Mouse (Mus musculus): ENCODE measurements at regions not wholly inside any gene's neighbourhood (a gene's known extent, or its start where the extent isn't known, plus 50 kb on each side); places are given as distances from the start of the nearest gene placed in this dataset.

- no peaks in the 10 kb centered on the region for H3K36me3 ChIP-seq (ENCODE audit: insufficient read depth, low read length)
- no peaks in the 10 kb centered on the region for H3K27me3 ChIP-seq (ENCODE audit: insufficient read depth, low read length)
- no peaks in the 10 kb centered on the region for H3K4me1 ChIP-seq (ENCODE audit: insufficient read depth, low read length)
- no peak overlapping the region for H3K27ac ChIP-seq (ENCODE audit: low read length)
- no peaks in the 10 kb centered on the region for H3K9me3 ChIP-seq (ENCODE audit: low read length)
- WGBS, result 75% methylated on average over 3 of the region's 3 CpGs
- ATAC-seq (ENCODE audit: low FRiP score, low TSS enrichment), result peak; percentile 70; the same call in 1 of the 2 replicates
- no peak overlapping the region for H3K9ac ChIP-seq (replicated peaks; ENCODE audit: low read length)
- H3K4me2 ChIP-seq (replicated peaks; ENCODE audit: low read depth, low read length), result no peak overlapping the region
- H3K4me3 ChIP-seq (ENCODE audit: low read length), result no peak overlapping the region
Observed at GRCm38 (mm10) chr15:59954345-59954744, 62.1 kb downstream of the 4933412E24Rik start.

GRCm38 (mm10) chr15:59953857-59954256 is 62.6 kb downstream of the 4933412E24Rik start:
- Histone ChIP-seq H3K27me3 (ENCODE audit: insufficient read depth, low read length) (no peaks in the 10 kb centered on the region), H3K4me3 (ENCODE audit: low read length) (no peak overlapping the region), H3K9ac (replicated peaks; ENCODE audit: low read length) (no peak overlapping the region), H3K4me2 (replicated peaks; ENCODE audit: low read depth, low read length) (no peak overlapping the region), H3K36me3 (ENCODE audit: insufficient read depth, low read length) (no peaks in the 10 kb centered on the region), H3K4me1 (ENCODE audit: insufficient read depth, low read length) (no peaks in the 10 kb centered on the region), H3K27ac (ENCODE audit: low read length) (no peak overlapping the region), H3K9me3 (ENCODE audit: low read length) (no peaks in the 10 kb centered on the region)
- ATAC-seq (ENCODE audit: low FRiP score, low TSS enrichment), result peak; percentile 31; the same call in 1 of the 2 replicates
- WGBS, result 68% methylated on average over 4 of the region's 4 CpGs

DNA sequence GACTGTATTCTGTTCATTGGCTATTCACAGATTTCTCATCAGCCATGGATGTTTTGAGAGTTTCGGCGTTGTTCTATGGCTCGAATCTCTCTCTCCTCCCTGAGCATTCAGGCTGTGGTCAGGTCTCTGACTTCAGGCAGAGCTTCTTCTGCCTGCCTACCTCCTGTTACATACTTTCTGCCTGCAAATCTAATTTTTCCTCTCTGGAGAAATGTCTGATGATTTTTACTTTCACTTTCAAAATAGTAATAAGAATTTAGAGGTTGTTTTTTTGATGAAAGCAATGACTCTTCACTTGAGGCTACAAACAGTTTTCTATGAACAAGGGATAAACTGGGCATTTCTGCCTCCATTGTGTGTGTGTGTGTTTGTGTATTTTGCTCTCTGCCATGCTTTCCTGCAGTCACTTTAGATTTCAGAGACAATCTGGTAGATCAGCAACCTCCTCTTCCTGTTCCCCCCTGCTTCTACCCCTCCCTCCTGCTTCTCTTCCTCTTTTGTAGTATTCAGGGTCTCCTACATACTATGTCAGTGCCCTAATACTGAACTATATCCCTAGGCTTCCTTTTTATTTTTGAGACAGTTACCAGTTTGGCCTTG is 65.7 kb downstream of the 4933412E24Rik start:
- H3K27ac ChIP-seq (ENCODE audit: low read length), result no peak overlapping the region
- H3K9ac ChIP-seq (replicated peaks; ENCODE audit: low read length), result no peak overlapping the region
- H3K4me3 ChIP-seq (ENCODE audit: low read length), result no peak overlapping the region
- no peaks in the 10 kb centered on the region for H3K27me3 ChIP-seq (ENCODE audit: insufficient read depth, low read length)
- WGBS, result 83% methylated on average over 3 of the region's 3 CpGs
- H3K4me2 ChIP-seq (replicated peaks; ENCODE audit: low read depth, low read length), result no peak overlapping the region
- H3K36me3 ChIP-seq (ENCODE audit: insufficient read depth, low read length), result no peaks in the 10 kb centered on the region
- no peaks in the 10 kb centered on the region for H3K9me3 ChIP-seq (ENCODE audit: low read length)
- ATAC-seq (ENCODE audit: low FRiP score, low TSS enrichment), result no peak
- H3K4me1 ChIP-seq (ENCODE audit: insufficient read depth, low read length), result no peaks in the 10 kb centered on the region

DNA sequence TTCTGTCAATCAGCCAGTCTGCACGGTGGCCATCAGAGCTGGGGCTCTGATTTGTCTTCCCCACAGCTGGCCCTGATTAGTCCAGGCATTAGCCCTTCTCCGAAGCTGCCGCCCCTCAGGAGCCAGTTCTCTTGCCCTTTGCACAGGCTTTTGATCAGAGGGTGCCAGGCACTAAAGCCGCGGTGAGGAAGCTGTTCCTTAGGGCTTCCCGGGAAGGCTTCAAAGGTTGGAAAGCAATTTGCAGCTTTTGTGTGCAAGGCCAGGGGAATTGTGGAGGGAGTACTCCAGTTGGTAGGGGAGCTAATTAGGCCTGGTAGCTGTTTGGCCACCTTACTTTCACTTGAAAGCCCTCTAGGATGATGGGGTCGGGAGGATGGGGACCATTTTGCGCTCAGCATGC is 71.2 kb downstream of the 4933412E24Rik start:
- no peak for ATAC-seq (ENCODE audit: low FRiP score, low TSS enrichment)
- H3K36me3 ChIP-seq (ENCODE audit: insufficient read depth, low read length), result no peaks in the 10 kb centered on the region
- H3K9me3 ChIP-seq (ENCODE audit: low read length), result peaks cover 6% of the 10 kb centered on the region; the same call in 1 of the 2 replicates
- H3K4me1 ChIP-seq (ENCODE audit: insufficient read depth, low read length), result no peaks in the 10 kb centered on the region
- peaks cover 5% of the 10 kb centered on the region; the same call in 1 of the 2 replicates for H3K27me3 ChIP-seq (ENCODE audit: insufficient read depth, low read length)
- H3K4me2 ChIP-seq (replicated peaks; ENCODE audit: low read depth, low read length), result no peak overlapping the region
- no peak overlapping the region for H3K9ac ChIP-seq (replicated peaks; ENCODE audit: low read length)
- 10% methylated on average over 8 of the region's 8 CpGs for WGBS
- H3K27ac ChIP-seq (ENCODE audit: low read length), result no peak overlapping the region
- H3K4me3 ChIP-seq (ENCODE audit: low read length), result no peak overlapping the region

- 0 out of 2 replicates have a peak, but pooled peaks cover 3% of the 10 kb centered on the region for H3K9me3 ChIP-seq (ENCODE audit: low read length)
- H3K27ac ChIP-seq (ENCODE audit: low read length), result no peak overlapping the region
- no peaks in the 10 kb centered on the region for H3K4me1 ChIP-seq (ENCODE audit: insufficient read depth, low read length)
- 37% methylated on average over 5 of the region's 5 CpGs for WGBS
- H3K4me3 ChIP-seq (ENCODE audit: low read length), result no peak overlapping the region
- H3K4me2 ChIP-seq (replicated peaks; ENCODE audit: low read depth, low read length), result no peak overlapping the region
- no peaks in the 10 kb centered on the region for H3K27me3 ChIP-seq (ENCODE audit: insufficient read depth, low read length)
- no peak overlapping the region for H3K9ac ChIP-seq (replicated peaks; ENCODE audit: low read length)
- no peak for ATAC-seq (ENCODE audit: low FRiP score, low TSS enrichment)
- no peaks in the 10 kb centered on the region for H3K36me3 ChIP-seq (ENCODE audit: insufficient read depth, low read length)
Observed at GRCm38 (mm10) chr15:59936486-59936885, 79.9 kb downstream of the 4933412E24Rik start.

GRCm38 (mm10) chr15:59913860-59914259 is 102.6 kb downstream of the 4933412E24Rik start:
- ATAC-seq (ENCODE audit: low FRiP score, low TSS enrichment), result no peak

GRCm38 (mm10) chr15:59908300-59908699 is 108.1 kb downstream of the 4933412E24Rik start:
- Histone ChIP-seq H3K9me3 (ENCODE audit: low read length) (no peaks in the 10 kb centered on the region), H3K4me2 (replicated peaks; ENCODE audit: low read depth, low read length) (no peak overlapping the region), H3K4me3 (ENCODE audit: low read length) (no peak overlapping the region), H3K9ac (replicated peaks; ENCODE audit: low read length) (no peak overlapping the region), H3K4me1 (ENCODE audit: insufficient read depth, low read length) (no peaks in the 10 kb centered on the region), H3K27ac (ENCODE audit: low read length) (no peak overlapping the region), H3K27me3 (ENCODE audit: insufficient read depth, low read length) (no peaks in the 10 kb centered on the region), H3K36me3 (ENCODE audit: insufficient read depth, low read length) (no peaks in the 10 kb centered on the region)
- ATAC-seq (ENCODE audit: low FRiP score, low TSS enrichment), result no peak
- 68% methylated on average over 2 of the region's 2 CpGs for WGBS

More at GRCm38 (mm10) chr15:59913860-59914259, 102.6 kb downstream of the 4933412E24Rik start:
- Histone ChIP-seq H3K4me1 (ENCODE audit: insufficient read depth, low read length) (no peaks in the 10 kb centered on the region), H3K27ac (ENCODE audit: low read length) (no peak overlapping the region), H3K4me3 (ENCODE audit: low read length) (no peak overlapping the region), H3K36me3 (ENCODE audit: insufficient read depth, low read length) (no peaks in the 10 kb centered on the region), H3K9me3 (ENCODE audit: low read length) (no peaks in the 10 kb centered on the region), H3K27me3 (ENCODE audit: insufficient read depth, low read length) (no peaks in the 10 kb centered on the region), H3K4me2 (replicated peaks; ENCODE audit: low read depth, low read length) (no peak overlapping the region), H3K9ac (replicated peaks; ENCODE audit: low read length) (no peak overlapping the region)
- WGBS, result 49% methylated on average over 4 of the region's 4 CpGs

- H3K27ac ChIP-seq (ENCODE audit: low read length), result no peak overlapping the region
- no peaks in the 10 kb centered on the region for H3K27me3 ChIP-seq (ENCODE audit: insufficient read depth, low read length)
- no peaks in the 10 kb centered on the region for H3K9me3 ChIP-seq (ENCODE audit: low read length)
- H3K4me2 ChIP-seq (replicated peaks; ENCODE audit: low read depth, low read length), result no peak overlapping the region
- H3K9ac ChIP-seq (replicated peaks; ENCODE audit: low read length), result no peak overlapping the region
- ATAC-seq (ENCODE audit: low FRiP score, low TSS enrichment), result no peak
- 81% methylated on average over 9 of the region's 9 CpGs for WGBS
- H3K4me1 ChIP-seq (ENCODE audit: insufficient read depth, low read length), result no peaks in the 10 kb centered on the region
- no peaks in the 10 kb centered on the region for H3K36me3 ChIP-seq (ENCODE audit: insufficient read depth, low read length)
- no peak overlapping the region for H3K4me3 ChIP-seq (ENCODE audit: low read length)
Observed at GRCm38 (mm10) chr15:59905832-59906797, 110.3 kb downstream of the 4933412E24Rik start.

GRCm38 (mm10) chr15:59904741-59905140 is 111.7 kb downstream of the 4933412E24Rik start:
- H3K36me3 ChIP-seq (ENCODE audit: insufficient read depth, low read length), result no peaks in the 10 kb centered on the region
- H3K4me1 ChIP-seq (ENCODE audit: insufficient read depth, low read length), result no peaks in the 10 kb centered on the region
- H3K4me2 ChIP-seq (replicated peaks; ENCODE audit: low read depth, low read length), result no peak overlapping the region
- no peaks in the 10 kb centered on the region for H3K27me3 ChIP-seq (ENCODE audit: insufficient read depth, low read length)
- no peak for ATAC-seq (ENCODE audit: low FRiP score, low TSS enrichment)
- no peaks in the 10 kb centered on the region for H3K9me3 ChIP-seq (ENCODE audit: low read length)
- no peak overlapping the region for H3K9ac ChIP-seq (replicated peaks; ENCODE audit: low read length)
- WGBS, result 32% methylated on average over 5 of the region's 5 CpGs
- H3K27ac ChIP-seq (ENCODE audit: low read length), result no peak overlapping the region
- H3K4me3 ChIP-seq (ENCODE audit: low read length), result no peak overlapping the region

GRCm38 (mm10) chr15:59888996-59889395 is 127.4 kb downstream of the 4933412E24Rik start:
- H3K27me3 ChIP-seq (ENCODE audit: insufficient read depth, low read length), result no peaks in the 10 kb centered on the region
- ATAC-seq (ENCODE audit: low FRiP score, low TSS enrichment), result no peak

More at GRCm38 (mm10) chr15:59888996-59889395, 127.4 kb downstream of the 4933412E24Rik start:
- Histone ChIP-seq H3K9me3 (ENCODE audit: low read length) (no peaks in the 10 kb centered on the region), H3K36me3 (ENCODE audit: insufficient read depth, low read length) (no peaks in the 10 kb centered on the region), H3K4me3 (ENCODE audit: low read length) (no peak overlapping the region), H3K4me2 (replicated peaks; ENCODE audit: low read depth, low read length) (no peak overlapping the region), H3K27ac (ENCODE audit: low read length) (no peak overlapping the region), H3K4me1 (ENCODE audit: insufficient read depth, low read length) (no peaks in the 10 kb centered on the region), H3K9ac (replicated peaks; ENCODE audit: low read length) (no peak overlapping the region)
- 90% methylated on average over 2 of the region's 2 CpGs for WGBS

All from kidney, embryonic 16.5 days (tissue).